Comparison of ENCODE assay signal across 9 mouse cellular contexts in genomic region chr1:72826931-72827330, GRCm38 (mm10). TPM values are rescaled to one million over a fixed set of nuclear protein-coding genes. Genes with fewer than 3 reads are reported as not detected.
DNase-seq lines count a peak whose midpoint lies in the region; ATAC-seq and TF ChIP-seq lines count a peak whose summit lies in the region.
"Had no signal": no experiment of that assay in that cellular context is flagged by ENCODE, and none has a peak within 500 bp of the region (broad histone marks: within the 10 kb centered on the region; RNA-seq: fewer than 3 reads in every experiment).

No protein-coding gene starts in this region.

- H3K4me3 ChIP-seq in E14TG2a.4 (replicated peaks; ENCODE audit: low read length) = peak overlapping the region; percentile 98
- H3K4me3 ChIP-seq in midbrain, embryonic 11.5 days (ENCODE audit: low read depth, low read length) = peak overlapping the region; percentile 69

- peaks cover 46% of the 10 kb centered on the region for H3K36me3 ChIP-seq in E14TG2a.4 (ENCODE audit: insufficient read depth, low read length)
- peaks cover 17% of the 10 kb centered on the region; the same call in 1 of the 2 replicates for H3K36me3 ChIP-seq in midbrain, embryonic 11.5 days (ENCODE audit: control insufficient read depth, insufficient read depth, low read length)

- ATAC-seq in midbrain, embryonic 11.5 days (ENCODE audit: low FRiP score) = no peak
- ATAC-seq in activated CD4-positive, CD25-positive, alpha-beta regulatory T cell, adult 4 months = no peak

- no peaks in the 10 kb centered on the region for H3K27me3 ChIP-seq in E14TG2a.4 (ENCODE audit: insufficient read depth, low read length)
- no peaks in the 10 kb centered on the region for H3K27me3 ChIP-seq in midbrain, embryonic 11.5 days (ENCODE audit: control insufficient read depth, insufficient read depth, low read length)

- WGBS in midbrain, embryonic 11.5 days = under 1% methylated on average over 7 of the region's 7 CpGs

- no peak for TF ChIP-seq CTCF in E14TG2a.4 (conservative IDR thresholded peaks at IDR 0.05; ENCODE audit: low read length)

- H3K4me1 ChIP-seq in E14TG2a.4 (replicated peaks; ENCODE audit: low read depth, low read length) = peaks cover 60% of the 10 kb centered on the region
- H3K4me1 ChIP-seq in midbrain, embryonic 11.5 days (ENCODE audit: control insufficient read depth, insufficient read depth, low read length) = peaks cover 23% of the 10 kb centered on the region

- H3K4me2 ChIP-seq in midbrain, embryonic 11.5 days = peak overlapping the region; percentile 90

- peak overlapping the region; percentile 86 for H3K27ac ChIP-seq in midbrain, embryonic 11.5 days (ENCODE audit: low read depth, low read length)

- H3K9ac ChIP-seq in midbrain, embryonic 11.5 days (ENCODE audit: low read length) = peak overlapping the region; percentile 94

- H3K9me3 ChIP-seq in E14TG2a.4 (ENCODE audit: low read length) = no peaks in the 10 kb centered on the region
- H3K9me3 ChIP-seq in midbrain, embryonic 11.5 days (ENCODE audit: control insufficient read depth, low read length) = no peaks in the 10 kb centered on the region

- DNase-seq in ES-CJ7 (ENCODE audit: low read depth, low spot score) = peak; percentile 53
- DNase-seq in forelimb bud, embryonic 11.5 days (ENCODE audit: low read depth, low spot score) = peak; percentile 37
- DNase-seq in midbrain, embryonic 11.5 days (ENCODE audit: low spot score, missing footprints) = no peak
- no peak for DNase-seq in adrenal gland, adult (ENCODE audit: inconsistent age in 2 of 2, low spot score in 1 of 2)
- no peak for DNase-seq in urinary bladder, postnatal 14 days (ENCODE audit: low spot score)
- DNase-seq in thymus, adult 18-20 months = no peak
- DNase-seq: cerebellum, postnatal 10 days had no signal

RNA-seq across cellular contexts. Expression of gene Igfbp2, which starts 2.6 kb away (rescaled TPM):
- polyA plus RNA-seq in midbrain, embryonic 11.5 days (2014; fragmentation: Nextera tagmentation; extraction: Ambion mirVana) = 468 and 548 TPM in 2 replicates
- polyA plus RNA-seq in activated CD4-positive, CD25-positive, alpha-beta regulatory T cell, adult 4 months (2017; shearing (Covaris generic)) = not detected

RNA-seq across cellular contexts. Expression of gene Igfbp5, which starts 47.8 kb away (rescaled TPM):
- 23.2 and 24.6 TPM in 2 replicates for polyA plus RNA-seq in midbrain, embryonic 11.5 days (2014; fragmentation: Nextera tagmentation; extraction: Ambion mirVana)
- polyA plus RNA-seq in activated CD4-positive, CD25-positive, alpha-beta regulatory T cell, adult 4 months (2017; shearing (Covaris generic)) = not detected

Comparison
In these comparisons a context has a peak if more than half of its experiments do, and no peak if none do; other contexts are left out.
1. DNase-seq: peak in ES-CJ7 (single experiment) and forelimb bud, embryonic 11.5 days (single experiment); none in midbrain, embryonic 11.5 days (single experiment), adrenal gland, adult (0 of 2), urinary bladder, postnatal 14 days (single experiment) and thymus, adult 18-20 months (0 of 2).
2. RNA of gene Igfbp2, which starts 2.6 kb away (polyA plus RNA-seq): 468 to 548 TPM in midbrain, embryonic 11.5 days; not detected in activated CD4-positive, CD25-positive, alpha-beta regulatory T cell, adult 4 months; every median in the first group is over 100 times any median in the second.
3. RNA of gene Igfbp5, which starts 47.8 kb away (polyA plus RNA-seq): 23.2 to 24.6 TPM in midbrain, embryonic 11.5 days; not detected in activated CD4-positive, CD25-positive, alpha-beta regulatory T cell, adult 4 months; every median in the first group is over 10 times any median in the second.